Mouse (Mus musculus) left cerebral cortex, adult 6 months (tissue): Measurements from ENCODE around the gene Fthl17d. TPM values are rescaled to one million over a fixed set of nuclear protein-coding genes. Genes with fewer than 3 reads are reported as not detected.

Source experiments
- long read RNA-seq, 2 experiments: library from polyadenylated mRNA; unstranded; transcript quantifications; one replicate each; pipeline ENCODE4 v2.0.0; 2019 to 2020
- polyA plus RNA-seq: library from polyadenylated mRNA; unstranded; fragments of <200 nt; fragmentation: Nextera tagmentation; gene quantifications from 2 replicates; pipeline ENCODE4 v1.2.3, GENCODE M21; 2021

The Fthl17d gene
- not detected in 2 replicates for polyA plus RNA-seq
- long read RNA-seq, experiment 1: 0 reads
- long read RNA-seq, experiment 2: 0 reads

DNA sequence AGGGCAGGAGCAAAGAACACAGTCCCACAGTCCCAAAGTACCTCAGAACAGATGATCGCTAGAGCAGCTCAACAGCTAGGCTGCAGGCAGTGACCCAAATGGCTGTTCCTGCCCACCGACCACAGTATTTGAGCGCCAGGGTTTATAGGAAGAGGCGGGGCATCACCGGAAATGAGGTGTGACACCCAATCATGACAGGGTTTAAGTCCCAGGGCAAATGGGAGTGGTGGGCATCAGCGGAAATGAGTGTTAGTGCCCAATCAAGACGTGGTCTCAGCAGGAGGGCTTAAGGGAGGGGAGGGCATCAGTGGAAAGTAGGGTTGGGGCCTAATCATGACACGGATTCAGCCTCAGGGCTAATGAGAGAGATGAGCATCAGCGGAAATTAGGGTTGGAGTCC is at the start of gene Fthl17d:
Gene Fthl17d (minus strand): TSS at position 101 of the 400 bp plus-strand sequence.

GRCm38 (mm10) chrX:9033193-9033592 is 46.6 kb upstream of the Fthl17d start, which contains the start of gene Fthl17e:
Gene Fthl17e (plus strand): TSS chrX:9033493.

GRCm38 (mm10) chrX:8976459-8976858 is 10.1 kb downstream of the Fthl17d start, which contains the start of gene Fthl17c:
Gene Fthl17c (minus strand): TSS chrX:8976559.

GRCm38 (mm10) chrX:8962875-8963274 is 23.7 kb downstream of the Fthl17d start, which contains the start of gene Fthl17b:
Gene Fthl17b (minus strand): TSS chrX:8962975.

Other genes with a start within 250 kb of the Fthl17d start
- not detected in 2 replicates for gene Ssx9, start 238.3 kb downstream of the Fthl17d start, polyA plus RNA-seq
- not detected in 2 replicates for gene Ssxb5, start 183.1 kb downstream of the Fthl17d start, polyA plus RNA-seq
- gene Gm6592, start 142.8 kb downstream of the Fthl17d start, polyA plus RNA-seq: not detected in 2 replicates
- gene Gm5751, start 112.5 kb downstream of the Fthl17d start, polyA plus RNA-seq: not detected in 2 replicates
- 4.2 and 17.6 TPM in 2 replicates for gene B630019K06Rik, start 94.4 kb downstream of the Fthl17d start, polyA plus RNA-seq
- gene Fthl17b, start 23.8 kb downstream of the Fthl17d start, polyA plus RNA-seq: not detected in 2 replicates
- not detected in 2 replicates for gene Fthl17c, start 10.2 kb downstream of the Fthl17d start, polyA plus RNA-seq
- gene Fthl17e, start 46.7 kb upstream of the Fthl17d start, polyA plus RNA-seq: not detected in 2 replicates
- gene Fthl17f, start 76.3 kb upstream of the Fthl17d start, polyA plus RNA-seq: not detected in 2 replicates
- gene 4930402K13Rik, start 117.8 kb upstream of the Fthl17d start, polyA plus RNA-seq: not detected in 2 replicates
- gene Lancl3, start 213.1 kb upstream of the Fthl17d start, polyA plus RNA-seq: 1.6 and 2.0 TPM in 2 replicates